Mouse (Mus musculus): ENCODE measurements around the gene Cdc42bpb.

Gene Cdc42bpb

DNA sequence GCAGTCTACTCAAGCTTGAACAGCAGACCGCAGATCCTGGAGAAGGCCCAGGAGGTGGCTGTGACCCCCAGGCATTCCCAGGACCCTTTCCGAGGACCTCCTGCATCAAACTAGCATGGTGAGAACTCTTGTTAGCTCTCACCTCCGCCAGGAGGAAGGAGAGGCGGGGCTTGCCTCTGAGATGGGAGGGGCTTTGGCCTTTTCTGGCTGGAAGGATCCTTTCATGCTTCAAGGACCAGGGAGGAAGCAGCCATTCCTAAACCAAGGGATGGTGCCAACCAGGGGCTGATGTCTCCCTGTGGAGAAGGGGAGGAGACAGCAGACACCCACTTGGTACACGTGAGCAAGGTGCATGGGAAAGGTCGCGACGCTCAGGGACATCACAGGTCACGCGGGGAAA lies 93.0 kb downstream of the Cdc42bpb start:
- no peak for DNase-seq (ENCODE audit: low spot score)

DNA sequence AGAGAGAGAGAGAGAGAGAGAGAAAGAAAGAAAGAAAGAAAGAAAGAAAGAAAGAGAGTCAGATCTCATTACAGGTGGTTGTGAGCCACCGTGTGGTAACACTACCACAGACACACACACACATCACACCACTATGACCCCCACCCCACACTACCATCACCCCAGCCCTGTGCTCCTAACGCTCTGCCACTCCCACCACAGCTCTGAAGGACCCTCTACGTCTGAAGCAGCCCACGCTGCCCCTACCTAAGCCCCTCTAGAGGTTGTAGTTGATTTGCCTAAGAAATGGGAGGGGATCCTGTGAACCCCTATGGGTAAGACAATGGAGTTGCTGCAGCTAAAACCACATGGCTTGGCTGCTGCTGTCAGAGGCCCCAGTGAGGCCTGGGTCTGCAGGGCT lies 93.9 kb downstream of the Cdc42bpb start:
- DNase-seq (ENCODE audit: low spot score) = no peak

DNA sequence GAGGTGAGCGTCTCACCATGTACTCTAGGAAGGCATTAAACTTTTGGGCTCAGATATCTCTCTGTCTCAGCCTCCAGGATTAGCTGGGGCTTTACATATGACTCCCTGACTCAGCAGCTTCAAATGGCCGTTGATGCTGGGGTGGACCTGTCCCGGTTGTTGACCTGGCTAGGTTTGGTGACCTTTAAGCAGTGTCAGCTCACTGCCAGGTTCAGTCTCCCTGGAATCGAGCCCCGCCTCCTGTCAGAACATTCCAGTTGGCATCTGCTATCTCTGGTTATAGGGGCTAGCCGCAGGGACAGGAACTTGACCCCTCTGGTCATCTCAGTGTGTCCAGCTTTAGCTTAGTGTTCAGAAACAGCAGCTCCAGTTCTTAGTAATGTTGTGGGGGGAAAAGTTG lies 101.1 kb downstream of the Cdc42bpb start:
- DNase-seq (ENCODE audit: low spot score) = no peak

GRCm38 (mm10) chr12:111275150-111275841 lies 102.2 kb downstream of the Cdc42bpb start:
- no peak for DNase-seq (ENCODE audit: low spot score)

DNA sequence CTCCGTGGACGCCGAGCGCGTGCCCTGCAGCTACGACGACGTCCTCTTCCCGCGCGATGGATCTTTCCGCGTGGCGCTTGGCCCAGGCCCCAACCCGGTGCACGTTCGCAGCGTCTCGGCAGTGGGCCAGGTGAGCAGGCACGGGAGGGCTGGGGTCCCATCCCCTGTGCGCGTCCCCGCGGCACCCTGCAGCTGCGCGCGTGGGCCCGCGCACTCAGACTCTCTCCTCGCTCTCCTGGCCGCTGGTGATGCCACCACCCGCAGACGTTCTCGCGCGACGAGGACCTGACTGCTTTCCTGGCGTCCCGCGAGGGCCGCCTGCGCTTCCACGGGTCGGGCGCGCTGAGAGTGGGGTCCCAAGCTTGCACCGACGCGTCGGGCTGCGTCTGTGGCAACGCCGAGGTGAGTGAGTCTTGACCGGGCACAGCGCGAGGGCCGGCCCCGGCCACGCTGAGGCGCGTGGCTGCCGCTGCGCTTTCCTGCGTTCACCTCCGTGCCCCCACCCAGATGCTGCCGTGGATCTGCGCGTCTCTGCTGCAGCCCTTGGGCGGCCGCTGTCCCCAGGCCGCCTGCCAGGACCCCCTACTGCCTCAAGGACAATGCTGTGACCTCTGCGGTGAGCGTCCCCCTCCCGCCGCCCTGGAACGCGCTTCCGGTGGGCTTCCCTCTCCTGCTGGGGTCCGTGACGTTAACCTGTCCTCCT lies 102.9 kb downstream of the Cdc42bpb start:
- no peak for DNase-seq (ENCODE audit: low spot score)

DNA sequence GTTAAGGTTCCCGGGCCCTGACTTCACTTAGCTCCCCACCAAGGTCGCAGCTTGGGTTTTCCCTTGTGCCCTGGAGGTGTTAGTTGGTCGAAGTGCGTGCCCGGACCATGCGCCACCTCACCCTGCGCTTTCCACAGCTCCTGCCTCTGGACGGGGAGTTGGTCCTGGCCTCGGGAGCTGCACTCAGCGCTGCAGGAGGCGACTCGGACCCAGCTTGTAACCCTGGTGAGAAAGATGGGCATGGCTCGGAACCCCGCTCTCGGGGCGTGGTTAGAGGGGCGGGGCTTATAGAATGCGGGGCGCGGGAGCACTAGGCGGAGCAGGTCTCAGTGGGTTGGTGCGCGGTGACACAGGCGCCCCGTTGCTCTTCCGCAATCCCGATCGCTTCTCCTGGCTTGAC lies 103.5 kb downstream of the Cdc42bpb start:
- DNase-seq (ENCODE audit: low spot score) = no peak

DNA sequence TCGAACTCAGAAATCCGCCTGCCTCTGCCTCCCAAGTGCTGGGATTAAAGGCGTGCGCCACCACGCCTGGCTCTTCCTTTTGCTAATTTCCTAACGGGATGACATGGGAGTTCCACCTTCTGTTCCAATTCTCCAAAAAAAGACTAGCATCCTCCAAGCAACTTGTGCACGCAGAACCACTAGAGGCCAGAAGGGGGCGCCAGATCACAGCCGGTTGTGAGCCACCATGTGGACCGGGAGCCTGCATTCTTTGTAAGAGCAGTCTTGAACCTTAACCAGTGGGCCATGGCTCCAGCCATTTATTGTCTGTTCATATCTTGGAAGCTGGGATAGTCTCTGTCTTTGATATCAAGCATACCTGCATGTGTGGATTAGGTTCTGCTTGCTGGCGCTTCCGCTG lies 105.1 kb downstream of the Cdc42bpb start:
- peak; percentile 76 for DNase-seq (ENCODE audit: low spot score)

GRCm38 (mm10) chr12:111271966-111272365 lies 105.6 kb downstream of the Cdc42bpb start:
- no peak for DNase-seq (ENCODE audit: low spot score)

GRCm38 (mm10) chr12:111271406-111271805 lies 106.1 kb downstream of the Cdc42bpb start:
- DNase-seq (ENCODE audit: low spot score) = no peak

- no peak for DNase-seq (ENCODE audit: low spot score)
These were observed 106.8 kb downstream of the Cdc42bpb start, which contains the start of gene Amn for GRCm38 (mm10) chr12:111270629-111271277. TSS of gene Amn (plus strand) at chr12:111271095.

DNA sequence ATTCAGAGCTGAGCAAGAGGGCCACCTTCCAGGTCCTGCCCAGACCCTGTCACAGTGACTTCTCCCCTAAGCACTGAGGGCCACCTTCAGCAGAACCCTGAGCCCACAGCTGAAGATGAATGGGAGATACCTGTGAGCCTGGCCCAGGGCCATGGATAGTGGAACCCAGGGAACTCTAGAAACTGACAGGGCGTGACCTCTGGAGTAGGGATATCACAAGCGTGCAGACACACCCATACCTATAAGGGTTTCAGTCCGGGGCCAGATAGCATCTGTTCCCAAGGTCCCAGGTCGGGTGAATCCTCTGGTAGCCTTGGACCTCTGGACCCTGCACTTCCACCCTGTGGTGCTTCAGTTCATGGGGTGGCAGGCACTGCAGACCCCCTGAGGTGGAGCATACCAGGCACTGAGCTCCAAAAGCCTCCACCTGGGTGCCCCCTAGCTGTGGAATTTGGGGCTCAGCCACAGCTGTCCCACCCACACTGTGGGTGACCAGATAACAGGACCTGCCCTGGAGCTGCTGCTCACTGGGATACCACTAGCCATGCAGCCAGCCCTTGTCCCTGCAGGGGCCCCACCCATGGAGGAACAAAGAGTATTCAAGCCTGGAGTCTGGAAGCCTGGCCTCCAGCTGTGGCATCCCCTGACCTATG lies 109.7 kb downstream of the Cdc42bpb start:
- peak; percentile 60 for DNase-seq (ENCODE audit: low spot score)

- peak; percentile 66 for DNase-seq (ENCODE audit: low spot score)
These were observed 110.9 kb downstream of the Cdc42bpb start for GRCm38 (mm10) chr12:111266592-111266991.

- no peak for DNase-seq (ENCODE audit: low spot score)
These were observed 112.3 kb downstream of the Cdc42bpb start for GRCm38 (mm10) chr12:111265212-111265611.

DNA sequence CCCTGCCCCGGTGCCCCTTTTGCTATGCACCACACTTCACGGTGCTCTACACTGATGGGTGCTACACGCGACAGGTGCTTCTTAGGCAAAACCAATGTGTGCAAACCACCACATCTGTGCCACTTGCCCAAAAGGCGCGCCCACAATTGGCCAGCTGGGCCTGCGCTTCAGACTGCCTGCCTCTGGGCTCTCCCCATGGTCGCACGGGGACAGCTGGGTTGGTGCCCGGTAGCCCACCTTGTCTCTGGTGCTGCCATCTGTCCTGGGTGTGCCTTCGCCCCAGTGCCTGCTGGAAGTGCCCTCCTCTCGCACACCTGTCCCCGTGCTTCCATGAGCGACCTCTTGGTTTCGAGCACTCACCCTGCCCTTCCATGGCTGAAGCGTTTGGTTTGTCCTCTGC lies 113.9 kb downstream of the Cdc42bpb start:
- DNase-seq (ENCODE audit: low spot score) = no peak

- no peak for DNase-seq (ENCODE audit: low spot score)
These were observed 126.3 kb downstream of the Cdc42bpb start for GRCm38 (mm10) chr12:111251227-111251626.

DNA sequence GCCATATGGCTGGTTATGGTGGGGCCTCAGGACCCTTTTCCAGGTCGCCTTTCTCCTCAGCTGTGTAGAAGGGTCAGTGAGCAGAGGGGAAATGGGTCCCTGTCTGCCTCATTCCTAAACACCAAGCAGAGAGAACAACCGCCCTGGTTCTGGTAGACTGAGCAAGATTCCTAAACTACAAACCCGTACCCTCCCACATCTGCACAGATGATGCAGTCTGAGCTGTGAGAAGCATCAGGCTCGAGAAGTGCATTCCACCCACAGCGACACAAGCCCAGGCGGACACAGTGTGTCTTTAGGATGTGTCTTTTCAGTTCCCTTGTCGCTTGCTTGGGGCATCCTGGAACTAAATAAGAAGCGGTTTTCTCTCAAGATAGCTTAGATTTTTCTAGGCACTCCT lies 127.4 kb downstream of the Cdc42bpb start:
- no peak for DNase-seq (ENCODE audit: low spot score)

DNA sequence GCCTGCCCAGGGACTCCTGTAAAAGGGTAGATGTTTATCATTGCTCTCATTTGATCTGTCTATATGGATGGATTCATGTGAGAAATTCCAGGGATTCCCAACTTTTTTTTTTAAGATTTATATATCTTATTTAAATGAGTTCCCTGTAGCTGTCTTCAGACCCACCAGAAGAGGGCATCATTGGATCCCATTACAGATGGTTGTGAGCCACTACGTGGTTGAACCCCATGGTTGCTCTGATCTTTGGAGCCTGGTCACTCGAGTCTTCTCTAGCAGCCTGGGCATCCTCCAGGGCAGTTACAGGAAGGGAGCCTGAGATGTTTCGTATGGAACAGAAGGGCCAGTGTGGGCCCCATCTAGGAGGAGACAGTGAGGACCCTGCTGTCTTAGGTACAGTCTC lies 128.4 kb downstream of the Cdc42bpb start:
- DNase-seq (ENCODE audit: low spot score) = no peak

DNA sequence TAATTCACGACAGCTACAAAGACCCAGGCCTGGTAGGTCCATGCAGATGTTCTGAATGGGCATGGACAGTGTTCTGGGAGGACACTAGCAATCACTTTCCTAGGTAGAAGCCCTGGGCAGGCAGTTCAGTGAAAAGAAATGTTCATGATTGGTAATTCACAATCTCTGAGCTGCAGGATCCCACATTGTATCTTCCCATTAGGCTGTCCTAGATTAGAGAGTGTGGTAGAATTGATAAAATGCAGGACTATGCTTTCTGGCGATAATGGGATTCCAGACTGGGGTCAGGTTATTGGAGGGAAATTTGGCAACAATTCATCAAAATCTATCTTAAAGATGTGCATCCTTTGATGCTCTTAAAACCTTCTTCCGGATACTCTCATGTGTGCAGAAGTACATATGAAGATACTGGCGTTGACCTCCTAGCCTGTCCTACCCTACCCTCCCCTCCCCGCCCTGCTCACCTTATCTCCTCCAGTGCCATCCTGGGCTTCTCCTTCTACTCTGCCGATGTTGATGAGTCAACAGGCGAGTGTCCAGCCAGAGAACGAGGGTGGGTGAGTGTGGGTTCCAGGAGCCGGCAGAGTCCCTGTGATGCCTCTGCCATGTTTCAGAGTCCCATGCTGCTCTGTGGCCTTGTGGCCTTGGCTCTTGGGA lies 130.6 kb downstream of the Cdc42bpb start:
- DNase-seq (ENCODE audit: low spot score) = peak; percentile 73

DNA sequence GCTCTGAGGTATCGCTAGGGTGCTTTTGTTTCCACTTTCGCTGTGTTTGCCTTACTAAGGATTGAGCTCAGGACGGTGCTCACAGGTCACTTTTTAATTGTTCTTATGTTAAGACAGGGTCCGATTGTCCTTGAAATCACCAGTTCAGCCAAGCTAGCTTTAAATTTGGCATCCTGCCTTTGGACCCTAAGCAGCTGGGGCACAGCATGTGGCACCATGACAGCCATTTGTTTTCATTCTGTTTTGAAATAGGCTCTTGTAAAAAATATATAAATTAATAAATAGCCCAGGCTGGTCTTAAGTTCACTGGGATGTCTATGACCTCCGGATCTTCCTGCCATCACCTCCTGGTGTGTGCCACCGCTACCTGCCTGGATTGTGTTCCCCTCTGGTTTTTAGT lies 132.4 kb downstream of the Cdc42bpb start:
- DNase-seq (ENCODE audit: low spot score) = no peak

- DNase-seq (ENCODE audit: low spot score) = no peak
These were observed 133.8 kb downstream of the Cdc42bpb start for GRCm38 (mm10) chr12:111243733-111244132.
